Mouse (Mus musculus): ENCODE results near the gene Arhgef16.

Arhgef16 gene

GRCm38 (mm10) chr4:154301466-154301881 lies at the start of gene Arhgef16:
Gene Arhgef16, minus strand, starts transcription at chr4:154301676.
- peak; percentile 59 to 73 for DNase-seq

DNA sequence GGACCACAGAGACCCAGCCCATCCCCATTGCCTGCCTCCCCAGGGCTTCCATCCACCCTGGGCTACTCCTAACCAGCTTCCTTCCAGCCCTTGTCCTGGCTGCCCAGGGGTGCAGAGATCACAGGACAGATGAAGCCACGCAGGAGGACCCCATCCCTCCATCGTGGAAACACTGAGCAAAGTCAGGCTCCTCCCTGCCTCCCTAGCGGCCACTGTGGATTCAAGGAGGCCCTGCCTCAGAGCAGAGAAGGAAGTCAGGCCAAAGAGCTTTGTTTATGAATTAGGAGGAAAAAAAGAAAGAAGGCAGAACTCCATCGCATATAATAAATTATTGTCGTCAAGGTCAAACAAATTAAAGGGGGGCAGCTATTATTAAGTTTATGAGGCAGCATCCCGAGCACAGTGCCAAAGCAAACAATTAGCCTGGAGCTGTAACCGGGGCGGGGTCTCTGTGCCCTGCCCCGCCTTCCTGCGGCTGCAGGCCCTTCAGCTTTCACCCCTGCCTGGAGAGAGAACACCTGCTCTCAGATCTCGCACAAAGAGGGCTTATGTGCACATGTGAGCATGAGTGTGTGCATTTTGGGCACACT lies 46.8 kb upstream of the Arhgef16 start:
- peak; percentile 73 to 82 for DNase-seq

GRCm38 (mm10) chr4:154346731-154347522 lies 45.5 kb upstream of the Arhgef16 start:
- peak; percentile 59 to 71 for DNase-seq

GRCm38 (mm10) chr4:154336650-154337049 lies 35.2 kb upstream of the Arhgef16 start:
- peak; percentile 67 to 76 for DNase-seq

- no peak for DNase-seq
These were observed 34.3 kb upstream of the Arhgef16 start, which contains the start of gene B230104I21Rik for GRCm38 (mm10) chr4:154335761-154336160. Gene B230104I21Rik, plus strand, starts transcription at chr4:154336127.

DNA sequence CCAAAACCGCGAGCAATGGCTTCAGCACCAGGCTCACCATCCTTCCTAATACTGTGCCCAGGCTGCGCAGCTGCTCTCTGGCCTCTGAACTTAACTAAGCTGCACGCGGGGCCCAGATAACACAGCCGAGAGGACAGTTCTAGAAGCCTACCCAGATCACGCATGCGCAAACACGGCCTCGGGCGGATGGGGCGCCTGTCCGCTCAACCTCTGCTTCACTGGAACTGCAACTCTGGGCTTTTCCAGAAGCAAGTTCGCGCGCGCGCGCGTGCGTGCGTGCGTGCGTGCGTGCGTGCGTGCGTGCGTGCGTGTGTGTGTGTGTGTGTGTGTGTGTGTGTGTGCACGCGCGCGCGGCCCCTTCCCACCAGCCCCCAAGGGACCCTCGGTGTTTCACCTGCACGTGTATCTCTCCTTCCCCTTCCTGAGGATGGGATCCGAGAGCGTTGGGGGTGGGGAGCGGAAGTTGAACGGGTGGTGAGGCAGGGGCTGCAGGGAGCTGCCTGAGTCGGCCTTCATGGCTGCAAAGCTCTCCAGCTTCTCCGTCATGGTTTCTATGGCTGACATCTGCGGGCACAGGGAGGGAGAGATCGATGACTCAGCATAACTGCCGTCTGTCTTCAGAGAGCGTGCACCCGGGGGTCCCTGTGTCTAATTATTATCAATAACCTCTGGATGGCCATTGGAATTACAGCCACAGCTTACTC lies 33.4 kb upstream of the Arhgef16 start:
- DNase-seq = peak; percentile 48 to 63

GRCm38 (mm10) chr4:154333300-154333699 lies 31.8 kb upstream of the Arhgef16 start:
- no peak for DNase-seq

GRCm38 (mm10) chr4:154331271-154331670 lies 29.8 kb upstream of the Arhgef16 start:
- peak; percentile 28 to 39 for DNase-seq

DNA sequence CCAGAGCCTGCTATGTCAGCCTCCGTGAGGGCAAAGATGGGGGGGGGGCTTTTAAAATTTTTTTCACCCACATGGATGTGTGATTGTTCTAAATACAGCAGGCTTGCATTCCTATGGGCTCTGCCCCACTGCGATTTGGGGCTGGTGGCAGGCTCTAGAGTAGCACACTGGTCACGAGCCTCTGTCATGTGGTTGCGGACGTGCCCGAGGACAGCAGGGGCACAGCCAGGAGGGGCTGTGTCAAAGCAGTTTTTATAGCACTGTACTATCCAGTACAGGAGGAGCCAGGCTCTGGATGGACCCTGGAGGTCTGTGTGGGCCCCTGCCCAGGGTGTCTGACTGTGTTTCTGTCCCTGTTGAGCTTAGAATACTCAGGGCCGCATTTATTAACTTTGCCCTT lies 28.5 kb upstream of the Arhgef16 start:
- DNase-seq = no peak

- peak; percentile 83 to 85 for DNase-seq
These were observed 27.4 kb upstream of the Arhgef16 start for GRCm38 (mm10) chr4:154328836-154329235.

- DNase-seq = peak; percentile 47 to 49
These were observed 27.0 kb upstream of the Arhgef16 start for GRCm38 (mm10) chr4:154328431-154328830.

GRCm38 (mm10) chr4:154325410-154325809 lies 23.9 kb upstream of the Arhgef16 start:
- no peak for DNase-seq

DNA sequence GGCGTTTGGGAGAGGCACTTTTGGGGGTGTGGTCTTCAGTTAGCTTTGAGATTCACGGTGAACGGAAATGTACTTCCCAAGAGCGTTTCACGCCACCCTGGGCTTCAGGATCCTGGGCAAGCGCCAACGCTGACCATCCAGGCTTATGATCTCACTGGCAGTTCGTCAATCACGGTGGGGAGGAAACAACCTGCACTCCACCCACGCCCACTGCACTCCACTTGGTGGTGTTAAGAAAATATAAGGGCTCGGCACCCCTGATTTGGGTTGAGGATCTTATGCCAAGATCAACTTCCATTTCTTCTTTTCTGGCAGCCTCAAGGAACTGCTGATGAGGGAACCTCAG lies 12.1 kb upstream of the Arhgef16 start:
- no peak for DNase-seq

GRCm38 (mm10) chr4:154312935-154313621 lies 11.6 kb upstream of the Arhgef16 start:
- DNase-seq = no peak

GRCm38 (mm10) chr4:154312143-154312812 lies 10.8 kb upstream of the Arhgef16 start:
- DNase-seq = no peak

DNA sequence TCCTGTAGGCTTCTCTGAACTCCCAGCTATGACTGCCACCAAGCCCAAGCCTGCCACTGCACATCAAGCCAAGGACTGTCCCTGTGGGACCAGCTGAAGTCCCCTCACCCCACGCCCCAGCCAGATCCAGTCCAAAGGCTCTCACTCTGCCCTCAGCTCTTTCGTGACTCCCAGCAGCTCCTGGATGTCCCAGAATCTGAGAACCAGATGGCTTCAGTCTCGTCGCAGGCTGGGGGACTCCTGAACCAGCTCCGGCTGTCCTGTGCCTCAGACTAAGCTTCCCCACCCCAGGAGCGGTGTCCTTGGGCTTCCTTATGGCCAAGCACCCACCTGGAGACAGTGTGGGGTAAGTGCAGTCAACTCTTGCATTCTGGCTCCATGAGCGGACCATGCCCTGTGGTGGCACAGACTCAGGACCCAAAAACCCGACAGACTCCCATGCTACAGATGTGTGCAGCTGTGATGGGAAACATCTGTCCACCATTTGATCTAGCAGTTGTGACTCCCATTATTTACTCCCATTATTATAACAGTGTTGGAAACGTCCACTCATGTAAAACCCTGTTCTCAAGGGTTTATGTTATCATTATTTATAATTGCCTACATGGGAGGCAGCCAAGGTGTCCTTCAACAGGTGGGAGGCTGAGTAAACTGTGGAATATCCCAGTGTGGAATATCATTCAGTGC lies 9.2 kb upstream of the Arhgef16 start:
- DNase-seq = no peak

GRCm38 (mm10) chr4:154309131-154309530 lies 7.7 kb upstream of the Arhgef16 start:
- no peak for DNase-seq

- DNase-seq = peak; percentile 74 to 87
These were observed 1.8 kb downstream of the Arhgef16 start for GRCm38 (mm10) chr4:154299541-154300271.

DNA sequence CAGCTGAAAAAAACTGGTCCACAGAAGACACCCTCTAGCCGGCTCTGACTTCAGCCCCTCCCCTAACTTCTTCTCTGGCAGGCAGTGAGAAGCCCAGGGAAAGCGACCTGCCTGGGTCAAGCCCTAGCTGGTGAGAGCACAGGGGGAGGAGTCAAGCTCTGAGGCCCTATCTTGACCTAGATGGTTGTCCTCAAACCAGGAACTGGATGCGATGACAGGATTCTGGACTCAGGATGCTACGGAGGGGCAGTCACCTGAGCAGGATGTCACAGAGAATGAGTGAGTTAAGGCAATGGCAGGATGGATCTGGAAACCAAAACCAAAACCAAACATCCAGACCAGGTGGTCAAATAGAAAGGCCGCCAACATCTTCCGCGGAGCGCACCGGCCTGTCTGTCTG lies 3.7 kb downstream of the Arhgef16 start:
- peak; percentile 62 to 78 for DNase-seq

DNA sequence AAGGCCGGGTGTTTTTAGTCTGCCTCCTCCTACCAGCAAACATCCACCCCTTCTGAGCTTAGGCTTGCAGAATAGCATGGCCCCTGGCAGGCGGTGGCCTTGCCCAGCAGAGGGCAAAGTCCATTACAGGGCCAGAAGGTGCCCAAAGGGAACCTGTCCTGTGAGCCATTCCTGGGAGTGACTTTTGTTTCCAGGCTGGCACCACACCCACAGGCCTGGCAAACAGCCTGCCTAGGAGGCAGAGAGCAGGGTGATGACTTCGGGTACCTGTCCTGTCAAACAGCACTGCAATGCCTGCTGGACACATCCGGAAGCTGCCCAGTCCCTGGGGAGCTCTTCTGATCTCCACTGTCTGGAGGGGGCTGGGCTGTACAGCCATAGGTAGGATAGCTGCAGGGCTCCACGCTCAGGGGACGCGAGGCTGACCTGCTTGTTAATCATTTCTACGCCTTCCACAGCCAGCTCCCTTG lies 7.2 kb downstream of the Arhgef16 start:
- DNase-seq = peak; percentile 70 to 84

GRCm38 (mm10) chr4:154293735-154294201 lies 7.7 kb downstream of the Arhgef16 start:
- peak; percentile 28 to 61 for DNase-seq
